Mouse (Mus musculus): ENCODE results near the gene Iqgap2.

DNA sequence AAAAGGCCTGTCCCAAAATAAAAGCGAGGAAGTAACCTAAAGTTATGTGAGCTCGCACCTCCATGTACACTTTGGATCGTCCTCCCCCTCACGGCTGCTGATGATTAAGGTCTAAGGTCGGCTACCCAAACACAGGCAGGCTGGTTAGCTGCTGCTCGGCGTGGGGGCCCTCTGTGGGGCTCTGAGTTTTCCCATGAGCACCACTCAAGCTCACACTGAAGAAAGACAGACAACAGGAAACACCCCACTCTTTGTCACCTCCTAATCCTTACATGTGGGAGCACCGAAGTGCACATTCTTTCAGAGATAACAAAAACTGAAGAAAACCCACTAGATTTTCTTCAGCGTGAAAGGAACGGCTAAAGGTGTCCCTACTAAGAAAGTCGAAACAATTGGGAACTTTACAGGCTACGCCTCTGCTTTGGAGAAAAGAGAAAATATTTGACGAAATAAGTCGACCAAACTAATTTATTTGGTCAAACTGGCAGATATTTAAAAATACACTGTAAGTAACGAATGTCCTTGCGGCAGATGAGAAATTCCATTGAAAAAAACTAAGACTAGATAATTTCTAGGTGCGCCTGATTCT, 274.5 kb downstream of the Iqgap2 start:
- TF ChIP-seq CTCF (IDR thresholded peaks at IDR 0.05; ENCODE audit: low read depth), result no peak
- TF ChIP-seq EP300 (optimal IDR thresholded peaks at IDR 0.05), result no peak
